Mouse (Mus musculus) CD4-positive naive resting alpha-beta T cell, adult 57 days (primary cell): ENCODE data around the gene AC129217.1. TPM values are rescaled to one million over a fixed set of nuclear protein-coding genes. Genes with fewer than 3 reads are reported as not detected.

ENCODE experiments used
- total RNA-seq: library from RNA; stranded (reverse); gene quantifications from one replicate; pipeline ENCODE4 v1.2.4, GENCODE M21; 2023

Gene AC129217.1
- total RNA-seq, 1 experiment from 2014 or later = 8.5 TPM

Other genes with a start within 250 kb of the AC129217.1 start
- not detected for gene Slc22a8, start 238.5 kb upstream of the AC129217.1 start, total RNA-seq
- gene Slc22a6, start 211.7 kb upstream of the AC129217.1 start, total RNA-seq = not detected
- gene Chrm1, start 166.0 kb upstream of the AC129217.1 start, total RNA-seq = not detected
- 174 TPM for gene Slc3a2, start 106.4 kb upstream of the AC129217.1 start, total RNA-seq
- gene Wdr74, start 93.9 kb upstream of the AC129217.1 start, total RNA-seq = 92.0 TPM
- 7.7 TPM for gene 1700092M07Rik, start 89.1 kb upstream of the AC129217.1 start, total RNA-seq
- 251 TPM for gene Stx5a, start 88.4 kb upstream of the AC129217.1 start, total RNA-seq
- gene Nxf1, start 72.7 kb upstream of the AC129217.1 start, total RNA-seq = 533 TPM
- 39.0 TPM for gene Tmem223, start 58.8 kb upstream of the AC129217.1 start, total RNA-seq
- gene Tmem179b, start 55.3 kb upstream of the AC129217.1 start, total RNA-seq = 68.8 TPM
- 10.7 TPM for gene Taf6l, start 43.4 kb upstream of the AC129217.1 start, total RNA-seq
- gene Polr2g, start 31.2 kb upstream of the AC129217.1 start, total RNA-seq = 62.8 TPM
- 0.77 TPM for gene Zbtb3, start 27.2 kb upstream of the AC129217.1 start, total RNA-seq
- 25.7 TPM for gene Ttc9c, start 10.4 kb upstream of the AC129217.1 start, total RNA-seq
- 104 TPM for gene Hnrnpul2, start 9.8 kb upstream of the AC129217.1 start, total RNA-seq
- gene Bscl2, start 7.7 kb downstream of the AC129217.1 start, total RNA-seq = 39.8 TPM
- gene Gng3, start 9.4 kb downstream of the AC129217.1 start, total RNA-seq = not detected
- gene Lrrn4cl, start 21.0 kb downstream of the AC129217.1 start, total RNA-seq = 1.0 TPM
- gene Ubxn1, start 41.7 kb downstream of the AC129217.1 start, total RNA-seq = 118 TPM
- gene Uqcc3, start 51.1 kb downstream of the AC129217.1 start, total RNA-seq = 36.8 TPM
- gene Lbhd1, start 54.0 kb downstream of the AC129217.1 start, total RNA-seq = 15.5 TPM
- not detected for gene Gm49403, start 54.2 kb downstream of the AC129217.1 start, total RNA-seq
- 28.3 TPM for gene 1810009A15Rik, start 59.1 kb downstream of the AC129217.1 start, total RNA-seq
- gene Gm49416, start 59.2 kb downstream of the AC129217.1 start, total RNA-seq = not detected
- gene Ints5, start 63.2 kb downstream of the AC129217.1 start, total RNA-seq = 21.0 TPM
- 133 TPM for gene Ganab, start 68.3 kb downstream of the AC129217.1 start, total RNA-seq
- gene B3gat3, start 90.6 kb downstream of the AC129217.1 start, total RNA-seq = 47.9 TPM
- 4.2 TPM for gene Rom1, start 99.6 kb downstream of the AC129217.1 start, total RNA-seq
- gene Eml3, start 99.8 kb downstream of the AC129217.1 start, total RNA-seq = 81.1 TPM
- 190 TPM for gene Mta2, start 112.1 kb downstream of the AC129217.1 start, total RNA-seq
- gene Tut1, start 124.1 kb downstream of the AC129217.1 start, total RNA-seq = 37.9 TPM
- 593 TPM for gene Eef1g, start 137.3 kb downstream of the AC129217.1 start, total RNA-seq
- gene Ahnak, start 159.5 kb downstream of the AC129217.1 start, total RNA-seq = 73.0 TPM